Mouse (Mus musculus) frontal cortex, postnatal 25 days (tissue): ENCODE results near the gene Grtp1.

Experiments used
- DNase-seq, 2 experiments: peaks; one replicate each; pipeline ENCODE4 v3.0.0; 2022; ENCODE audit warnings: low spot score in 2 of 2

Gene Grtp1

GRCm38 (mm10) chr8:13174811-13175210, 25.6 kb downstream of the Grtp1 start:
- DNase-seq = no peak

- no peak for DNase-seq
These were observed 26.1 kb downstream of the Grtp1 start for GRCm38 (mm10) chr8:13174305-13174704.

GRCm38 (mm10) chr8:13170510-13170909, 29.9 kb downstream of the Grtp1 start:
- DNase-seq = no peak

GRCm38 (mm10) chr8:13164361-13164760, 36.1 kb downstream of the Grtp1 start:
- DNase-seq = no peak

GRCm38 (mm10) chr8:13163563-13163962, 36.9 kb downstream of the Grtp1 start:
- DNase-seq = no peak

- DNase-seq = no peak
These were observed 38.3 kb downstream of the Grtp1 start for GRCm38 (mm10) chr8:13162098-13162497.

GRCm38 (mm10) chr8:13160691-13161090, 39.7 kb downstream of the Grtp1 start:
- DNase-seq = no peak

- DNase-seq = peak in 1 of 2 experiments; percentile 8
These were observed 41.0 kb downstream of the Grtp1 start for GRCm38 (mm10) chr8:13159377-13159881.

- DNase-seq = peak; percentile 99
These were observed 41.6 kb downstream of the Grtp1 start, which contains the start of gene Lamp1 for GRCm38 (mm10) chr8:13158718-13159376. Lamp1 (plus strand) TSS chr8:13159161.

- DNase-seq = no peak
These were observed 43.9 kb downstream of the Grtp1 start for GRCm38 (mm10) chr8:13156327-13157097.

- DNase-seq = no peak
These were observed 45.1 kb downstream of the Grtp1 start for GRCm38 (mm10) chr8:13155358-13155757.

GRCm38 (mm10) chr8:13154099-13154498, 46.3 kb downstream of the Grtp1 start:
- DNase-seq = no peak

- DNase-seq = no peak
These were observed 49.5 kb downstream of the Grtp1 start for GRCm38 (mm10) chr8:13150929-13151328.

GRCm38 (mm10) chr8:13149866-13150265, 50.6 kb downstream of the Grtp1 start:
- DNase-seq = no peak

GRCm38 (mm10) chr8:13149287-13149686, 51.1 kb downstream of the Grtp1 start:
- DNase-seq = no peak

GRCm38 (mm10) chr8:13148476-13148875, 51.9 kb downstream of the Grtp1 start:
- DNase-seq = no peak

- DNase-seq = no peak
These were observed 58.7 kb downstream of the Grtp1 start for GRCm38 (mm10) chr8:13141681-13142080.

GRCm38 (mm10) chr8:13139641-13140182, 60.7 kb downstream of the Grtp1 start:
- DNase-seq = no peak

- DNase-seq = peak; percentile 30 to 45
These were observed 68.2 kb downstream of the Grtp1 start for GRCm38 (mm10) chr8:13132220-13132619.

GRCm38 (mm10) chr8:13124897-13125296, 75.5 kb downstream of the Grtp1 start:
- DNase-seq = no peak

GRCm38 (mm10) chr8:13122887-13123421, 77.5 kb downstream of the Grtp1 start:
- no peak for DNase-seq
